Mouse (Mus musculus): Measurements from ENCODE around the gene Arf6. TPM values are rescaled to one million over a fixed set of nuclear protein-coding genes. Genes with fewer than 3 reads are reported as not detected.
"Not testable (repeated sequence)": the region's sequence is repeated elsewhere in the genome, so short reads cannot be mapped to it uniquely, and the experiment has no call there.

Gene Arf6
- total RNA-seq, 4 experiments from 2014 or later, result 53.1 to 59.5 (median 56.7) TPM

- DNase-seq (ENCODE audit: low spot score in 2 of 2), result no peak
These were observed 2.2 kb downstream of the Arf6 start for GRCm38 (mm10) chr12:69373850-69374766.

GRCm38 (mm10) chr12:69376132-69376531, 4.2 kb downstream of the Arf6 start:
- no peak for DNase-seq (ENCODE audit: low spot score in 2 of 2)

GRCm38 (mm10) chr12:69377188-69377587, 5.2 kb downstream of the Arf6 start:
- DNase-seq (ENCODE audit: low spot score in 2 of 2), result no peak

GRCm38 (mm10) chr12:69377636-69378035, 5.7 kb downstream of the Arf6 start:
- not testable (repeated sequence) for DNase-seq (ENCODE audit: low spot score in 2 of 2)

- no peak for DNase-seq (ENCODE audit: low spot score in 2 of 2)
These were observed 6.9 kb downstream of the Arf6 start for GRCm38 (mm10) chr12:69378558-69379454.

GRCm38 (mm10) chr12:69382880-69383279, 10.9 kb downstream of the Arf6 start:
- DNase-seq (ENCODE audit: low spot score in 2 of 2), result no peak

GRCm38 (mm10) chr12:69384606-69385005, 12.7 kb downstream of the Arf6 start:
- no peak for DNase-seq (ENCODE audit: low spot score in 2 of 2)

- DNase-seq (ENCODE audit: low spot score in 2 of 2), result no peak
These were observed 13.8 kb downstream of the Arf6 start for GRCm38 (mm10) chr12:69385542-69386280.

- DNase-seq (ENCODE audit: low spot score in 2 of 2), result not testable (repeated sequence)
These were observed 14.4 kb downstream of the Arf6 start for GRCm38 (mm10) chr12:69386281-69386732.

GRCm38 (mm10) chr12:69388321-69388869, 16.4 kb downstream of the Arf6 start:
- DNase-seq (ENCODE audit: low spot score in 2 of 2), result no peak

- DNase-seq (ENCODE audit: low spot score in 2 of 2), result no peak
These were observed 17.5 kb downstream of the Arf6 start for GRCm38 (mm10) chr12:69389273-69389938.

- DNase-seq (ENCODE audit: low spot score in 2 of 2), result no peak
These were observed 18.2 kb downstream of the Arf6 start for GRCm38 (mm10) chr12:69390000-69390698.

GRCm38 (mm10) chr12:69393076-69393475, 21.1 kb downstream of the Arf6 start:
- no peak for DNase-seq (ENCODE audit: low spot score in 2 of 2)

- DNase-seq (ENCODE audit: low spot score in 2 of 2), result no peak
These were observed 22.5 kb downstream of the Arf6 start for GRCm38 (mm10) chr12:69394456-69394855.

GRCm38 (mm10) chr12:69400367-69400766, 28.4 kb downstream of the Arf6 start:
- DNase-seq (ENCODE audit: low spot score in 2 of 2), result no peak

- DNase-seq (ENCODE audit: low spot score in 2 of 2), result no peak
These were observed 28.9 kb downstream of the Arf6 start for GRCm38 (mm10) chr12:69400871-69401286.

- DNase-seq (ENCODE audit: low spot score in 2 of 2), result no peak
These were observed 30.1 kb downstream of the Arf6 start for GRCm38 (mm10) chr12:69402100-69402499.

GRCm38 (mm10) chr12:69402594-69403167, 30.7 kb downstream of the Arf6 start:
- no peak for DNase-seq (ENCODE audit: low spot score in 2 of 2)

GRCm38 (mm10) chr12:69410767-69411166, 38.8 kb downstream of the Arf6 start:
- DNase-seq (ENCODE audit: low spot score in 2 of 2), result no peak
